9 mouse cellular contexts compared by ENCODE assay signal in genomic region chr11:80518421-80519367, GRCm38 (mm10). TPM values are rescaled to one million over a fixed set of nuclear protein-coding genes. Genes with fewer than 3 reads are reported as not detected.
DNase-seq lines count a peak whose midpoint lies in the region; ATAC-seq and TF ChIP-seq lines count a peak whose summit lies in the region.
"Had no signal": no experiment of that assay in that cellular context is flagged by ENCODE, and none has a peak within 500 bp of the region (broad histone marks: within the 10 kb centered on the region; RNA-seq: fewer than 3 reads in every experiment).

No protein-coding gene starts in this region.

- H3K36me3 ChIP-seq in kidney, adult 2 months (ENCODE audit: control insufficient read depth, insufficient read depth, low read length): no peaks in the 10 kb centered on the region
- no peaks in the 10 kb centered on the region for H3K36me3 ChIP-seq in kidney, embryonic 14.5 days (ENCODE audit: control insufficient read depth, insufficient read depth, low read length)
- H3K36me3 ChIP-seq in forebrain, embryonic 16.5 days (ENCODE audit: control insufficient read depth, insufficient read depth): no peaks in the 10 kb centered on the region

- H3K4me1 ChIP-seq in kidney, adult 2 months (ENCODE audit: control insufficient read depth, insufficient read depth, low read length): 0 out of 2 replicates have a peak, but pooled peaks cover 5% of the 10 kb centered on the region
- H3K4me1 ChIP-seq in kidney, embryonic 14.5 days (ENCODE audit: control insufficient read depth, insufficient read depth, low read length): 0 out of 2 replicates have a peak, but pooled peaks cover 3% of the 10 kb centered on the region
- H3K4me1 ChIP-seq in forebrain, embryonic 16.5 days (replicated peaks; ENCODE audit: control insufficient read depth, insufficient read depth, low read length): peaks cover 54% of the 10 kb centered on the region
- peaks cover 35% of the 10 kb centered on the region for H3K4me1 ChIP-seq in olfactory bulb, adult 2 months (ENCODE audit: control insufficient read depth, insufficient read depth, low read length)

- H3K27me3 ChIP-seq in kidney, adult 2 months (replicated peaks; ENCODE audit: control insufficient read depth, insufficient read depth, low read length): no peaks in the 10 kb centered on the region
- H3K27me3 ChIP-seq in kidney, embryonic 14.5 days (ENCODE audit: control insufficient read depth, insufficient read depth, low read length): no peaks in the 10 kb centered on the region
- no peaks in the 10 kb centered on the region for H3K27me3 ChIP-seq in forebrain, embryonic 16.5 days (replicated peaks; ENCODE audit: control insufficient read depth, insufficient read depth, low read length)

- H3K27ac ChIP-seq in kidney, adult 2 months (ENCODE audit: insufficient read depth, low read depth, low read length): no peak overlapping the region
- no peak overlapping the region for H3K27ac ChIP-seq in kidney, embryonic 14.5 days (ENCODE audit: low read depth, low read length)
- H3K27ac ChIP-seq in forebrain, embryonic 16.5 days (ENCODE audit: low read length): peak overlapping the region; percentile 99
- H3K27ac ChIP-seq in olfactory bulb, adult 2 months (ENCODE audit: insufficient read depth, low read depth, low read length): peak overlapping the region; percentile 95
- H3K27ac ChIP-seq: liver, embryonic 14.5 days had no signal

- no peak overlapping the region for H3K4me2 ChIP-seq in kidney, embryonic 14.5 days (replicated peaks; ENCODE audit: low read depth, low read length)
- peak overlapping the region; percentile 22 for H3K4me2 ChIP-seq in forebrain, embryonic 16.5 days (ENCODE audit: low read length)

- no peaks in the 10 kb centered on the region for H3K9me3 ChIP-seq in kidney, embryonic 14.5 days (ENCODE audit: control insufficient read depth, low read length)
- no peaks in the 10 kb centered on the region for H3K9me3 ChIP-seq in forebrain, embryonic 16.5 days (ENCODE audit: control insufficient read depth, low read length)

- DNase-seq in kidney, adult 2 months: peak; percentile 37
- peak; percentile 49 to 68 for DNase-seq in left cerebral cortex, adult 18-20 months (ENCODE audit: low spot score in 2 of 2)
- no peak for DNase-seq in urinary bladder, postnatal 14 days (ENCODE audit: low spot score)
- no peak for DNase-seq in spleen, postnatal 10 days (ENCODE audit: low spot score in 2 of 2)
- DNase-seq in urinary bladder, postnatal 25 days (ENCODE audit: low spot score): no peak

- TF ChIP-seq CTCF in kidney, adult 2 months (conservative IDR thresholded peaks at IDR 0.05; ENCODE audit: insufficient read depth, insufficient read length, low read depth, low read length): no peak
- no peak for TF ChIP-seq CTCF in olfactory bulb, adult 2 months (IDR thresholded peaks at IDR 0.05; ENCODE audit: insufficient read depth, low read depth, low read length)

- WGBS in kidney, adult 2 months: 61% methylated on average over 9 of the region's 9 CpGs
- WGBS in kidney, embryonic 14.5 days: 46% methylated on average over 9 of the region's 9 CpGs
- WGBS in forebrain, embryonic 16.5 days: 14% methylated on average over 9 of the region's 9 CpGs
- whole genome bisulfite sequencing in olfactory bulb, adult 2 months: 17% methylated on average over 9 of the region's 9 CpGs

- ATAC-seq in kidney, embryonic 14.5 days (ENCODE audit: low FRiP score, low TSS enrichment): no peak
- ATAC-seq in forebrain, embryonic 16.5 days: peak; percentile 99

- no peak overlapping the region for H3K9ac ChIP-seq in kidney, embryonic 14.5 days (ENCODE audit: low read depth, low read length)
- peak overlapping the region; percentile 62 for H3K9ac ChIP-seq in forebrain, embryonic 16.5 days (replicated peaks; ENCODE audit: low read depth, low read length)
- H3K9ac ChIP-seq: liver, embryonic 14.5 days had no signal

- no peak overlapping the region for H3K4me3 ChIP-seq in kidney, adult 2 months (ENCODE audit: insufficient read depth, low read depth, low read length)
- no peak overlapping the region for H3K4me3 ChIP-seq in kidney, embryonic 14.5 days (ENCODE audit: low read length)
- no peak overlapping the region for H3K4me3 ChIP-seq in forebrain, embryonic 16.5 days (replicated peaks; ENCODE audit: low read length)
- no peak overlapping the region for H3K4me3 ChIP-seq in olfactory bulb, adult 2 months (ENCODE audit: insufficient read depth, low read depth, low read length)

- TF ChIP-seq POLR2A in kidney, adult 2 months (IDR thresholded peaks at IDR 0.05; ENCODE audit: low read depth, low read length): no peak
- no peak for TF ChIP-seq POLR2A in olfactory bulb, adult 2 months (IDR thresholded peaks at IDR 0.05; ENCODE audit: insufficient read depth, low read depth, low read length)

RNA-seq across cellular contexts. Expression of gene Cdk5r1, which starts 41.9 kb away (rescaled TPM):
- 0.53 and 1.0 TPM in 2 replicates for polyA plus RNA-seq in kidney, adult 2 months (2012; rRNA removed)
- 0.84 and 1.6 TPM in 2 replicates for polyA plus RNA-seq in kidney, embryonic 14.5 days (2014; fragmentation: Nextera tagmentation; extraction: Ambion mirVana)
- 109 and 113 TPM in 2 replicates for polyA plus RNA-seq in forebrain, embryonic 16.5 days (2015; fragmentation: Nextera tagmentation; extraction: Ambion mirVana)
- 100 to 1,000 TPM; 298 to 313 TPM for total RNA-seq in left cerebral cortex, adult 18-20 months (2021)
- polyA plus RNA-seq in olfactory bulb, adult 2 months (2012; ENCODE audit: insufficient read depth, insufficient read length, low replicate concordance, missing spikeins): 97.4 and 147 TPM in 2 replicates

Comparison
In these comparisons a context has a peak if more than half of its experiments do, and no peak if none do; other contexts are left out.
1. DNase-seq: peak in kidney, adult 2 months (single experiment) and left cerebral cortex, adult 18-20 months (2 of 2); none in urinary bladder, postnatal 14 days (single experiment), spleen, postnatal 10 days (0 of 2) and urinary bladder, postnatal 25 days (single experiment).
2. H3K27ac ChIP-seq: peak in forebrain, embryonic 16.5 days (single experiment) and olfactory bulb, adult 2 months (single experiment); none in kidney, adult 2 months (single experiment) and kidney, embryonic 14.5 days (single experiment).
3. RNA of gene Cdk5r1, which starts 41.9 kb away (polyA plus RNA-seq): 109 to 113 TPM in forebrain, embryonic 16.5 days and 97.4 to 147 TPM in olfactory bulb, adult 2 months; 0.53 to 1.0 TPM in kidney, adult 2 months and 0.84 to 1.6 TPM in kidney, embryonic 14.5 days; every median in the first group is over 10 times any median in the second.